Mouse (Mus musculus) megakaryocyte, embryonic 14.5 days (primary cell): Measurements from ENCODE around the gene Coq5. TPM values are rescaled to one million over a fixed set of nuclear protein-coding genes. Genes with fewer than 3 reads are reported as not detected.
A peak's percentile ranks its signal among the peaks of the same experiment; 100 is the strongest.

Experiments used
- H3K27me3 ChIP-seq: replicated peaks from 2 replicates; pipeline ENCODE3; 2012; ENCODE audit warnings: inconsistent platforms
- H3K36me3 ChIP-seq: replicated peaks from 2 replicates; pipeline ENCODE3; 2012; ENCODE audit warnings: low read length, inconsistent platforms, mixed read lengths
- H3K4me1 ChIP-seq: 2 replicates; pipeline ENCODE4 v1.6.1; 2012; ENCODE audit warnings: inconsistent platforms
- H3K4me3 ChIP-seq: replicated peaks from 2 replicates; pipeline ENCODE3; 2012; ENCODE audit warnings: moderate library complexity, mild to moderate bottlenecking, inconsistent platforms
- H3K9me3 ChIP-seq: 2 replicates; pipeline ENCODE4 v1.6.1; 2012; ENCODE audit warnings: inconsistent platforms
- FLI1 ChIP-seq: IDR thresholded peaks from 2 replicates; pipeline ENCODE4 v1.6.1; 2012; ENCODE audit warnings: low read length, inconsistent platforms, mixed read lengths
- GATA1 ChIP-seq: IDR thresholded peaks from 3 replicates; pipeline ENCODE4 v1.6.1; 2012; ENCODE audit warnings: mixed read lengths, low read length, inconsistent platforms, borderline replicate concordance
- polyA plus RNA-seq: library from polyadenylated mRNA; stranded (reverse); fragments of >175 nt; gene quantifications from 2 replicates; pipeline ENCODE4 v1.2.3, GENCODE M21; 2012; ENCODE audit warnings: low replicate concordance; ENCODE audit not compliant: insufficient read depth

Gene Coq5
- polyA plus RNA-seq, 1 experiment, result 12.6 TPM

GRCm38 (mm10) chr5:115266787-115267468 lies 12.5 kb upstream of the Coq5 start:
- Histone ChIP-seq H3K4me3 (peak overlapping the region; percentile 88), H3K27me3 (no peaks in the 10 kb centered on the region), H3K4me1 (peaks cover 85% of the 10 kb centered on the region), H3K36me3 (peaks cover 70% of the 10 kb centered on the region), H3K9me3 (no peaks in the 10 kb centered on the region)
- TF ChIP-seq FLI1 (no peak), GATA1 (peak; percentile 41; the same call in 1 of the 3 replicates)

GRCm38 (mm10) chr5:115267469-115268045 lies 11.9 kb upstream of the Coq5 start:
- Histone ChIP-seq H3K27me3 (no peaks in the 10 kb centered on the region), H3K4me1 (peaks cover 80% of the 10 kb centered on the region), H3K9me3 (no peaks in the 10 kb centered on the region), H3K4me3 (peak overlapping the region; percentile 89), H3K36me3 (peaks cover 64% of the 10 kb centered on the region)
- no peak for TF ChIP-seq GATA1

- no peak for TF ChIP-seq FLI1
- TF ChIP-seq GATA1, result no peak
- Histone ChIP-seq H3K9me3 (no peaks in the 10 kb centered on the region), H3K27me3 (no peaks in the 10 kb centered on the region), H3K4me3 (peak overlapping the region; percentile 97), H3K36me3 (peaks cover 57% of the 10 kb centered on the region), H3K4me1 (peaks cover 75% of the 10 kb centered on the region)
Observed at GRCm38 (mm10) chr5:115268266-115268665, 11.2 kb upstream of the Coq5 start.

DNA sequence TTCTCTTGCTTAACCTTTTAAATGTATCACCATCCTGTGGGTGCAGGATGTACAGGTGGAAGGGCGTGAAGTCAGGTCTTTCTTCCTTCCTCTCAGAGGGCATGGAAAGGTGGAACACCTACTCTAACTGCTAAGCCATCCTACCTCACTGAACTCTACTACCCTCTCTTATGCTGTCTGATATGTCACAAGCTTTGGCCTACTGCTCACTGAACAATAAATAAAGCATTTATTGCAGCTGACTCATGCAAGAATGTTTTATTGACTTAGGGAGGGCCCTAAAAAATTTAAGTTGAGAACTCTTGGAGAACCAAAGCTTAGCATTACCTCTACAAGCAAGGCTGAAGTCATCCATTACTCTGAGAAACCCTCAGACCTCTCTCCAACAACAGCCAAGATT lies 9.5 kb upstream of the Coq5 start:
- no peaks in the 10 kb centered on the region for H3K9me3 ChIP-seq
- no peaks in the 10 kb centered on the region for H3K27me3 ChIP-seq
- H3K36me3 ChIP-seq, result peaks cover 45% of the 10 kb centered on the region
- H3K4me1 ChIP-seq, result peaks cover 80% of the 10 kb centered on the region
- no peak for TF ChIP-seq GATA1
- TF ChIP-seq FLI1, result no peak
- peak overlapping the region; percentile 97 for H3K4me3 ChIP-seq

GRCm38 (mm10) chr5:115271931-115272811 lies 7.3 kb upstream of the Coq5 start:
- TF ChIP-seq GATA1, result no peak
- no peak for TF ChIP-seq FLI1
- Histone ChIP-seq H3K27me3 (no peaks in the 10 kb centered on the region), H3K9me3 (no peaks in the 10 kb centered on the region), H3K4me3 (peak overlapping the region; percentile 97), H3K4me1 (peaks cover 72% of the 10 kb centered on the region), H3K36me3 (peaks cover 31% of the 10 kb centered on the region)

GRCm38 (mm10) chr5:115272812-115273548 lies 6.5 kb upstream of the Coq5 start, which contains the start of gene Rnf10:
Gene Rnf10, minus strand, starts transcription at chr5:115272898.
- no peaks in the 10 kb centered on the region for H3K9me3 ChIP-seq
- no peaks in the 10 kb centered on the region for H3K27me3 ChIP-seq
- peaks cover 31% of the 10 kb centered on the region for H3K36me3 ChIP-seq
- TF ChIP-seq GATA1 (no peak), FLI1 (no peak)
- peak within 1 kb of the TSS; percentile 97 for H3K4me3 ChIP-seq
- peaks cover 64% of the 10 kb centered on the region for H3K4me1 ChIP-seq

- H3K27me3 ChIP-seq, result no peaks in the 10 kb centered on the region
- H3K9me3 ChIP-seq, result no peaks in the 10 kb centered on the region
- H3K4me3 ChIP-seq, result no peak overlapping the region
- H3K36me3 ChIP-seq, result peaks cover 24% of the 10 kb centered on the region
- H3K4me1 ChIP-seq, result peaks cover 57% of the 10 kb centered on the region
- TF ChIP-seq FLI1 (no peak), GATA1 (no peak)
Observed at GRCm38 (mm10) chr5:115273549-115274135, 5.8 kb upstream of the Coq5 start.

DNA sequence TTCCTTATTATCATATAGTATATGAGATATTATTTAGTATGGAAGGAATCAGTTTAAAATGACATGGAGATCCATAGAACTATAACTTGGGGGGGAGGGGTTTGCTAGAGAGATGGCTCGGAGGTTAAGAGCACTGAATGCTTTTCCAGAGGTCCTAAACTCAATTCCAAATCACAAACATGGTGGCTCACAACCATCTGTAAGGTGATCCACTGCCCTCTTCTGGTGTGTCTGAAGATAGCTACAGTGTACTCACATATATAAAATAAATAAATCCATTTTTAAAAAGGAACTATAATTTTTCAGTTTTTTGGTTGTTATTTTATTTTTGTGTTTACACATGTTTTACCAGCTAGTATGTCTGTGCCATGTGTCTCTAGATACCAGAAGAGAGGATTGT lies 5.1 kb upstream of the Coq5 start:
- H3K9me3 ChIP-seq, result no peaks in the 10 kb centered on the region
- H3K4me3 ChIP-seq, result no peak overlapping the region
- H3K27me3 ChIP-seq, result no peaks in the 10 kb centered on the region
- peaks cover 17% of the 10 kb centered on the region for H3K36me3 ChIP-seq
- peaks cover 53% of the 10 kb centered on the region for H3K4me1 ChIP-seq
- TF ChIP-seq GATA1 (no peak), FLI1 (no peak)

DNA sequence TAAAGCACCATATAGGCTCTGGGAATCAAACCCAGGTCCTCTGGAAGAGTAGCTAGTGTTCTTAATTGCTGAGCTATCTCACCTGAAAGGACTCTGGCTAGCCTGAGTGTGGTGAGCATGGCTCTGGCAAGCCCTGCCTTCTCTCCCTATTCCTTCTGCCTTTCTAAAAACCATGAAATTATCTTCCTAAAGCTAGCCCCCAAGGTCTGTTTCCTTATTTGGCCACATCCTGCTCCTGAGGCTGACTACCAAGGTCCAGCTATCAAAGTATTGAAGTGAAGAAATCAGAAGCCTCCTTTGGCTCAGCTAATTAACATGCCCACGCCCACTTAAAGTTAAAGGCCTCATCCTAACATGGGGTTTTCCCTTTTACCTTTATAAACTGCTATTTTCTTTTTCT lies 4.7 kb upstream of the Coq5 start:
- H3K4me1 ChIP-seq, result peaks cover 49% of the 10 kb centered on the region
- peak overlapping the region; percentile 31 for H3K4me3 ChIP-seq
- TF ChIP-seq FLI1 (no peak), GATA1 (no peak)
- no peaks in the 10 kb centered on the region for H3K27me3 ChIP-seq
- peaks cover 13% of the 10 kb centered on the region for H3K36me3 ChIP-seq
- no peaks in the 10 kb centered on the region for H3K9me3 ChIP-seq
